Mouse (Mus musculus) lung, postnatal 0 days (tissue): ENCODE data around the gene Vash1. TPM values are rescaled to one million over a fixed set of nuclear protein-coding genes. Genes with fewer than 3 reads are reported as not detected.
A peak's percentile ranks its signal among the peaks of the same experiment; 100 is the strongest.

Source experiments
- ATAC-seq: fragments of 200-750 bp; cut with Nextera tagmentation; 2 replicates; pipeline ENCODE4 v1.8.0; 2017; ENCODE audit warnings: moderate library complexity
- DNase-seq: peaks from one replicate; pipeline ENCODE4 v3.0.0-alpha.2; 2016; ENCODE audit warnings: low spot score
- H3K27ac ChIP-seq: fragments of 300-500 bp; sonication (generic); 2 replicates; pipeline ENCODE4 v1.5.1; 2014; ENCODE audit warnings: antibody characterized with exemption, mild to moderate bottlenecking, low read length, mixed read lengths
- H3K27me3 ChIP-seq: fragments of 300-500 bp; sonication (generic); replicated peaks from 2 replicates; pipeline ENCODE4 v1.6.1; 2014; ENCODE audit warnings: low read length, mixed read lengths; ENCODE audit not compliant: insufficient read depth
- H3K36me3 ChIP-seq: fragments of 300-500 bp; sonication (generic); 2 replicates; pipeline ENCODE4 v1.6.1; 2014; ENCODE audit warnings: low read length, mixed read lengths; ENCODE audit not compliant: insufficient read depth
- H3K4me1 ChIP-seq: fragments of 300-500 bp; sonication (generic); 2 replicates; pipeline ENCODE4 v1.6.1; 2014; ENCODE audit warnings: antibody characterized with exemption, low read depth, low read length, mixed read lengths; ENCODE audit not compliant: insufficient read depth
- H3K4me2 ChIP-seq: fragments of 300-500 bp; sonication (generic); replicated peaks from 2 replicates; pipeline ENCODE4 v1.6.1; 2014; ENCODE audit warnings: low read depth, mild to moderate bottlenecking, low read length, moderate library complexity, mixed read lengths
- H3K4me3 ChIP-seq: fragments of 300-500 bp; sonication (generic); 2 replicates; pipeline ENCODE4 v1.5.1; 2014; ENCODE audit warnings: low read depth, low read length
- H3K9ac ChIP-seq: fragments of 300-500 bp; sonication (generic); replicated peaks from 2 replicates; pipeline ENCODE4 v1.6.1; 2014; ENCODE audit warnings: low read depth, mild to moderate bottlenecking
- H3K9me3 ChIP-seq: fragments of 300-500 bp; sonication (generic); 2 replicates; pipeline ENCODE4 v1.6.1; 2016; ENCODE audit warnings: low read length, mixed read lengths
- CTCF ChIP-seq: IDR thresholded peaks from 2 replicates; pipeline ENCODE4 v1.5.1; 2016; ENCODE audit warnings: antibody characterized with exemption, mild to moderate bottlenecking
- EP300 ChIP-seq: IDR thresholded peaks from 2 replicates; pipeline ENCODE4 v1.6.1; 2016; ENCODE audit warnings: antibody characterized with exemption, mild to moderate bottlenecking, control low read depth
- WGBS: fragments of 180-500 bp; shearing (Covaris S2); extraction: QIAGEN DNeasy Blood & Tissue Kit; methylation state at CpG from one replicate; pipeline ENCODE4 v1.1.7; 2014; 5-methylcytosine and 5-hydroxymethylcytosine counted together
- polyA plus RNA-seq: library from polyadenylated mRNA; unstranded; fragments of >200 nt; fragmentation: Nextera tagmentation; extraction: Ambion mirVana; gene quantifications from 2 replicates; pipeline ENCODE4 v1.2.1, GENCODE M21; 2015

Vash1 gene
- polyA plus RNA-seq, 1 experiment from 2014 or later, result 9.0 TPM

DNA sequence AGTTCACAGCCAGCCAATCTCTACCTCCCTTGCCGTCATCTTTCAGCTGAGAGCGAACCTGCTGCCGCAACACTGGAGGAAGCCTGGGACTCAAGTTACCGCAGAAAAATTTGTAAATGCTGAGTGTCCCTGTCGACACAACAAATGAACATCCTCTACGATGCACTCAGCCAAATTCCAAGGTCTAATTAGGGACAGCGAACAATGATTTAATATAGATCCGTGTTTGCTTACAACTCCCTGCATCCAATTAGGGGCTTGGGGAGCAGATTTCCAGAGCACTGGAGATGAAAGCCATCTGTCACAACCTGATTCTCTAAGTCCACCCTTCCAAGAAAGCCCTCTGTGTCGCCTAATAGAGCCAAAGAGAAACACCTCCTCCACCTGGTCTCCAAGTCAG is 31.2 kb upstream of the Vash1 start:
- Histone ChIP-seq H3K9ac (no peak overlapping the region), H3K9me3 (no peaks in the 10 kb centered on the region), H3K27me3 (no peaks in the 10 kb centered on the region), H3K27ac (no peak overlapping the region), H3K36me3 (no peaks in the 10 kb centered on the region), H3K4me3 (no peak overlapping the region), H3K4me2 (no peak overlapping the region), H3K4me1 (no peaks in the 10 kb centered on the region)
- WGBS, result 62% methylated on average over 9 of the region's 9 CpGs
- DNase-seq (no peak), ATAC-seq (no peak)
- TF ChIP-seq EP300 (no peak), CTCF (no peak)

GRCm38 (mm10) chr12:86647736-86648135 is 30.8 kb upstream of the Vash1 start:
- Histone ChIP-seq H3K27me3 (no peaks in the 10 kb centered on the region), H3K4me2 (no peak overlapping the region), H3K27ac (no peak overlapping the region), H3K9ac (no peak overlapping the region), H3K4me1 (no peaks in the 10 kb centered on the region), H3K4me3 (no peak overlapping the region), H3K9me3 (no peaks in the 10 kb centered on the region), H3K36me3 (no peaks in the 10 kb centered on the region)
- no peak for ATAC-seq
- no peak for TF ChIP-seq CTCF
- no peak for TF ChIP-seq EP300
- whole genome bisulfite sequencing, result 77% methylated on average over 5 of the region's 5 CpGs
- DNase-seq, result no peak

- DNase-seq (no peak), ATAC-seq (no peak)
- no peak overlapping the region for H3K4me2 ChIP-seq
- no peak for TF ChIP-seq EP300
- TF ChIP-seq CTCF, result no peak
- no peak overlapping the region for H3K9ac ChIP-seq
- no peaks in the 10 kb centered on the region for H3K27me3 ChIP-seq
- 61% methylated on average over 3 of the region's 3 CpGs for WGBS
- H3K36me3 ChIP-seq, result no peaks in the 10 kb centered on the region
- no peak overlapping the region for H3K4me3 ChIP-seq
- no peak overlapping the region for H3K27ac ChIP-seq
- H3K4me1 ChIP-seq, result no peaks in the 10 kb centered on the region
- H3K9me3 ChIP-seq, result no peaks in the 10 kb centered on the region
These were observed 30.0 kb upstream of the Vash1 start for GRCm38 (mm10) chr12:86648489-86648888.

DNA sequence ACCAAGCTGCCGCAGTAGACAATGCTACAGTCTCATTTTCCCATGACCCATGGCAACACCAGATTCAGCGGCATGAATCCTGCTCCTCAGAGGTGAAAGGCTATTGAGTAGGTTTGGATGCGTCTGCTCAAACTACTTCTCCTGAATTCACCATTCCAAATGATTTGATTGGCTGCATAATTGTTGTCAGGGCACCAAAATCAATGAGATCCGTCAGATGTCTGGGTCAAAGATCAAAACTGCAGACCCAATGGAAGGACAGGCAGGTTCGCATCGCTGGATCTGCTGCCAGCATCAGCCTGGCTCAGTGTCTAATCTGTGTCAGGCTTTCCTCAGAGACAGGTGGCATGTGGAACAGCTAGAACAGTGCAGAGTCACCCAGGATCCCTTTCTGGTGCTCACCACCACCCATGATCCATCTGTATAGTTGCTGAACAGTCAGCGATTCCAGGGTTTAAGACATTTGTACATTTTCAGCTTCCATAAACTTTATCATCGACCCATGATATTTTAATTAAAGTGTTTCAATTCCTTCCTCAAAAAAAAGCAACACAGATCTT is 27.1 kb upstream of the Vash1 start:
- Histone ChIP-seq H3K4me1 (no peaks in the 10 kb centered on the region), H3K27ac (no peak overlapping the region), H3K9me3 (no peaks in the 10 kb centered on the region), H3K36me3 (no peaks in the 10 kb centered on the region), H3K4me3 (no peak overlapping the region), H3K4me2 (no peak overlapping the region), H3K27me3 (no peaks in the 10 kb centered on the region), H3K9ac (no peak overlapping the region)
- WGBS, result 92% methylated on average over 8 of the region's 8 CpGs
- no peak for DNase-seq
- no peak for TF ChIP-seq EP300
- TF ChIP-seq CTCF, result no peak
- ATAC-seq, result no peak

DNA sequence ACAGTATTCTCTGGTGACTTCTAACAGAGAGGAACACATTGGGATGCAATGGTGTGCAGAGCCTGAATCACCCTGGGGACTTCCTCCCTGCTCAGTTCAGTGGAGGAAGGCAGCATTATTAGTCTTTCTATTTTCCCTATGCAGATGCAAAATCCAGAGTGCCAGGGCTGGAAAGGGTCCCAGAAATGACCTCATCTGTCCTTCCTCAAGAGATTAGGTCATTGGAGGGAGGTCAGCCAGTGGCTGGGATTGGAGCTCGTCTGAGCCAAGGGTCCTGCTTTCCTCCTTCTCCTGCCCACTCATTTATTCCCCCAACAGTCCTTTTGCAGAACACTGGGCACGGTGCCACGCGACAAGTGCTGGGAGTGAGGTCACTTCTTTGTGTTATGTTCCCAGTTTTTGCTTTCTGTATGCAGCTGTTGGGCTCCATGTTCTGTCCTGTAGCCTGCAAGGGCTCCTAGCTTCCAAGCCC is 25.9 kb upstream of the Vash1 start:
- Histone ChIP-seq H3K4me2 (no peak overlapping the region), H3K9me3 (no peaks in the 10 kb centered on the region), H3K4me1 (no peaks in the 10 kb centered on the region), H3K4me3 (no peak overlapping the region), H3K27me3 (no peaks in the 10 kb centered on the region), H3K9ac (no peak overlapping the region), H3K36me3 (no peaks in the 10 kb centered on the region), H3K27ac (0 out of 2 replicates have a peak overlapping the region, but pooled peaks have one; percentile 33)
- ATAC-seq (peak; percentile 98), DNase-seq (peak; percentile 94)
- 12% methylated on average over 4 of the region's 4 CpGs for WGBS
- TF ChIP-seq CTCF (no peak), EP300 (peak; percentile 54; the same call in 1 of the 2 replicates)

- Histone ChIP-seq H3K27me3 (no peaks in the 10 kb centered on the region), H3K36me3 (no peaks in the 10 kb centered on the region), H3K4me1 (no peaks in the 10 kb centered on the region), H3K9me3 (no peaks in the 10 kb centered on the region), H3K4me2 (no peak overlapping the region), H3K4me3 (no peak overlapping the region), H3K27ac (0 out of 2 replicates have a peak overlapping the region, but pooled peaks have one; percentile 1), H3K9ac (no peak overlapping the region)
- ATAC-seq (peak; percentile 59), DNase-seq (peak; percentile 33)
- no peak for TF ChIP-seq EP300
- no peak for TF ChIP-seq CTCF
- WGBS, result 30% methylated on average over 6 of the region's 6 CpGs
These were observed 19.0 kb upstream of the Vash1 start for GRCm38 (mm10) chr12:86659447-86659968.
